Mouse (Mus musculus) retina, embryonic 14.5 days (tissue): ENCODE results near the gene Nhlrc4.

Experiments
- DNase-seq: peaks from one replicate; pipeline ENCODE4 v3.0.0-alpha.2; 2015; ENCODE audit warnings: low spot score

Gene Nhlrc4

GRCm38 (mm10) chr17:25925348-25925747 is 19.4 kb downstream of the Nhlrc4 start:
- no peak for DNase-seq

- no peak for DNase-seq
Observed at GRCm38 (mm10) chr17:25922120-25922519, 22.6 kb downstream of the Nhlrc4 start.

GRCm38 (mm10) chr17:25919786-25920642 is 24.7 kb downstream of the Nhlrc4 start:
- DNase-seq: peak; percentile 99

- DNase-seq: peak; percentile 53
Observed at GRCm38 (mm10) chr17:25919144-25919785, 25.5 kb downstream of the Nhlrc4 start, which contains the start of gene Rab40c. Gene Rab40c (minus strand): TSS chr17:25919727.

GRCm38 (mm10) chr17:25918037-25918750 is 26.6 kb downstream of the Nhlrc4 start:
- no peak for DNase-seq

GRCm38 (mm10) chr17:25916931-25917647 is 27.7 kb downstream of the Nhlrc4 start:
- DNase-seq: no peak

GRCm38 (mm10) chr17:25914295-25914694 is 30.5 kb downstream of the Nhlrc4 start:
- DNase-seq: no peak

- no peak for DNase-seq
Observed at GRCm38 (mm10) chr17:25913877-25914275, 30.9 kb downstream of the Nhlrc4 start.

- DNase-seq: no peak
Observed at GRCm38 (mm10) chr17:25913186-25913876, 31.4 kb downstream of the Nhlrc4 start.

GRCm38 (mm10) chr17:25911816-25912215 is 32.9 kb downstream of the Nhlrc4 start:
- no peak for DNase-seq

GRCm38 (mm10) chr17:25907640-25908039 is 37.1 kb downstream of the Nhlrc4 start:
- DNase-seq: no peak

GRCm38 (mm10) chr17:25903061-25903460 is 41.7 kb downstream of the Nhlrc4 start:
- DNase-seq: no peak

- DNase-seq: no peak
Observed at GRCm38 (mm10) chr17:25900193-25900592, 44.6 kb downstream of the Nhlrc4 start.

- DNase-seq: peak; percentile 70
Observed at GRCm38 (mm10) chr17:25895891-25896290, 48.9 kb downstream of the Nhlrc4 start.

GRCm38 (mm10) chr17:25895415-25895814 is 49.3 kb downstream of the Nhlrc4 start:
- peak; percentile 49 for DNase-seq

- DNase-seq: peak; percentile 90
Observed at GRCm38 (mm10) chr17:25893975-25894617, 50.7 kb downstream of the Nhlrc4 start.
